Mouse (Mus musculus): ENCODE measurements around the gene Gpr146. TPM values are rescaled to one million over a fixed set of nuclear protein-coding genes. Genes with fewer than 3 reads are reported as not detected.

The Gpr146 gene
- polyA plus RNA-seq, 1 experiment from 2014 or later, result 5.4 TPM

DNA sequence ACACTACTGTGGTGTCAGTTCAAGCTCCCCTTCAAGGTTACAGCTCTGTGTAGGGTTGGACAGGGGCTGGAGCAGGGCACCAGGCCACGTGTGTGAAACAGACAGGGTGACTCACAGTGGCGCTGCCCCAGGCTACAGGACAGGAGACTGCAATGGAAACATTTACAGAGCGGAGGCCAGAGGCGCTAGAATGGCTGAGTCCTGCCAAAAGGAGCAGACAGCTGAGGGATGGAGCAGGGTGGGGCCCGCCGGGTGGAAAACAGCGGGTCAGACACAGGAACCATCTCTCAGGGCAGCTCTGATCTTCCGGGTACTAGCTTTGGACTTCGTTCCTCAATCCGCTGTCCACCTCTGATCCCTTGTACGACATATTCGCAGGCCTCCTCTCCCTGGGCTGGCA lies 31.9 kb downstream of the Gpr146 start:
- H3K4me2 ChIP-seq, result no peak overlapping the region
- no peaks in the 10 kb centered on the region for H3K9me3 ChIP-seq (replicated peaks)
- peaks cover 77% of the 10 kb centered on the region for H3K4me1 ChIP-seq
- H3K36me3 ChIP-seq, result 0 out of 2 replicates have a peak, but pooled peaks cover 1% of the 10 kb centered on the region
- no peaks in the 10 kb centered on the region for H3K27me3 ChIP-seq
- WGBS, result 70% methylated on average over 12 of the region's 12 CpGs
- no peak overlapping the region for H3K9ac ChIP-seq
- H3K27ac ChIP-seq, result peak overlapping the region; percentile 63
- no peak overlapping the region for H3K4me3 ChIP-seq (replicated peaks)
- no peak for ATAC-seq (replicated peaks; ENCODE audit: low FRiP score)

DNA sequence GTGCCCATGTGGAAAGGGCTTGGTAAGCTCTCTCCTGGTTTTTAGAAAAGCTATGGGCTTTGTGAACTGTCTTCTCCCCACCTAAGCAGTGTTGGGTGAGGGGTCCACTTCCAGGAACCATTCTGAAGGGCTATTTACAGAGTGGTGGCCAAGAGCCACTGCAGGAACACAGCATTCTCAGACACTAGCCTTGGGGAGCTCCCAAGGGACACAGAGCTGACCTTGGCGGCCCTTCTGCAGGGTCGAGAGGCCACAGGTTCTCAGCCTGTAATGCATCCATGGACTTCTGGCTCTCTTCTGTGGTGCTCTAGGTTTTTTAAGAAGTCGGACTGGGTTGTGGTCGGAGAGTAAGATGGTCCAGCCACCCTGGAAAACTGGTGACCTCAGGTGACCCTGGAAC lies 32.6 kb downstream of the Gpr146 start:
- Histone ChIP-seq H3K9me3 (replicated peaks) (no peaks in the 10 kb centered on the region), H3K9ac (no peak overlapping the region), H3K36me3 (0 out of 2 replicates have a peak, but pooled peaks cover 5% of the 10 kb centered on the region), H3K27ac (no peak overlapping the region), H3K4me2 (no peak overlapping the region), H3K27me3 (no peaks in the 10 kb centered on the region), H3K4me3 (replicated peaks) (no peak overlapping the region), H3K4me1 (peaks cover 71% of the 10 kb centered on the region)
- WGBS, result 82% methylated on average over 4 of the region's 4 CpGs
- ATAC-seq (replicated peaks; ENCODE audit: low FRiP score), result no peak

DNA sequence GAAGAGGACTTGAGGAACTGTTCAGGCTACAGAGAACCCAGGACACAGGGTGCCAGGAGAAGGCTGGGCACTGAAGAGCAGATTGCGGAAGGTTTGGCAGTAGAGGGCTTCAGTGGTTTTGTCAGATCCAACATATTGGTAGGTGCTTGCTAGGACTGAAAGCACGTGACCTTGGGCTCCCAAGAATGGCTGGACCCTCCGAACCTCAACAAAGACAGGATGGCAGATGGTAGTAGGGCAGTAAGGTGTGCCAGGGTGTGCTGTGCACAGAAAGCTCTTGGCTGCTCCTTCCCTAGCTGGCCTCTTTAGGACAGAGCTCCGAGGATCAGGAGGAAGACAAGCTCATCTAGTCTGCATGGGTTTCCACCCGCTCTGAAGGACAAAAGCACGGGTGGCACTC lies 33.6 kb downstream of the Gpr146 start:
- no peak for ATAC-seq (replicated peaks; ENCODE audit: low FRiP score)
- Histone ChIP-seq H3K9ac (no peak overlapping the region), H3K4me3 (replicated peaks) (no peak overlapping the region), H3K27me3 (no peaks in the 10 kb centered on the region), H3K27ac (no peak overlapping the region), H3K4me2 (no peak overlapping the region), H3K4me1 (peaks cover 61% of the 10 kb centered on the region), H3K9me3 (replicated peaks) (no peaks in the 10 kb centered on the region), H3K36me3 (0 out of 2 replicates have a peak, but pooled peaks cover 5% of the 10 kb centered on the region)
- WGBS, result 91% methylated on average over 6 of the region's 6 CpGs

DNA sequence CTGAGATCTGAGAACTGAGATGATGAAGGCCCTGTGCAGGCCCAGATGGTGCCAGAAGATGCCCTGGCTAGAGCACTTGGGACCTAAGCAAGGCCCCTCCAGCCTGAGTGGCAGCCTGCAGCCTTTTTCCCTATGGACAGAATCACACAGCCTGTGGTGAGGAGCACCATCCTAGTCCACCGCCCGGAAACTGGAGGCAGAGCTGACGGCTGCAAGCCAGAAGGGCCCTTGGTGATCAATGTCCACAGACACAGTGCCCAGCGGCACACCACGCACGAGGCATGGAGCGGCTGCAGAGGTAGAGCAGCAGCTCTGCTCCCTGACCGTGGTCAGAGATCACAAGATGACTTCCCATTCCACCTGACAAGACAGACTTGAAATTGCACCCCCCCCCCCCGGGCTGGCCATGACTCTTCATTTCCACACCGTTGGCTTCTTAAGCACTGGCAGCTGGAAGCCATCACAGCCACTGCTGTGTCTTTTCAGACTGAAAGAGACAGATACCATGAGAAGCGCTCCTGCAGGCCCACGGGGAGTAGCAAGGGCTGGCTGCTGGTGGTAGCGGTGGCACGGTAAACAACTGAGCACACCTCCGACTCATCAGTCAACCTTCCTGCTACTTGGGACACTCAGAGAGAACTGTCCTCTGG lies 34.3 kb downstream of the Gpr146 start:
- Histone ChIP-seq H3K9me3 (replicated peaks) (no peaks in the 10 kb centered on the region), H3K4me1 (peaks cover 60% of the 10 kb centered on the region), H3K9ac (no peak overlapping the region), H3K4me3 (replicated peaks) (no peak overlapping the region), H3K27me3 (no peaks in the 10 kb centered on the region), H3K27ac (0 out of 2 replicates have a peak overlapping the region, but pooled peaks have one; percentile 1), H3K36me3 (0 out of 2 replicates have a peak, but pooled peaks cover 5% of the 10 kb centered on the region), H3K4me2 (no peak overlapping the region)
- no peak for ATAC-seq (replicated peaks; ENCODE audit: low FRiP score)
- WGBS, result 51% methylated on average over 15 of the region's 15 CpGs

DNA sequence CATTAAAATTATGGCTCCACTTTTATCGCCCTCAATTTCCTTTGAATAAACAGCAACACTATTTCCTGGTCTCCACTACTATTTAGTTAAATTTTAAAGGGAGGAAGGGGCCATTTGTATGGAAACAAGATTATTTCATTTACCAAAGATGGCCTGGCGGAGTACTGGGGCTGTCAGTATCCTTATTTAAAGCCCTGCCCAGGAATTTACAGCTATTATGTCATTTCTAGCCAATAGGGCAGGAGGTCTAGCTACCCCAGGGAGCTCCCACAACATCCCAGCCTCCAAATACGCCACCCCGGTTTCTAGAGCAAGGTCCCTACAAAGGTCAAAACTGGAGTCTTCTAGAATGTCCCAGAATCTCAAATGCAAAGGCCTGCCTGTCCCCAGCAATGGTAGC lies 36.0 kb downstream of the Gpr146 start:
- Histone ChIP-seq H3K36me3 (0 out of 2 replicates have a peak, but pooled peaks cover 5% of the 10 kb centered on the region), H3K9me3 (replicated peaks) (no peaks in the 10 kb centered on the region), H3K27ac (0 out of 2 replicates have a peak overlapping the region, but pooled peaks have one; percentile 24), H3K4me3 (replicated peaks) (no peak overlapping the region), H3K9ac (no peak overlapping the region), H3K4me2 (no peak overlapping the region), H3K4me1 (peaks cover 45% of the 10 kb centered on the region), H3K27me3 (no peaks in the 10 kb centered on the region)
- 51% methylated on average over 4 of the region's 4 CpGs for WGBS
- ATAC-seq (replicated peaks; ENCODE audit: low FRiP score), result no peak

DNA sequence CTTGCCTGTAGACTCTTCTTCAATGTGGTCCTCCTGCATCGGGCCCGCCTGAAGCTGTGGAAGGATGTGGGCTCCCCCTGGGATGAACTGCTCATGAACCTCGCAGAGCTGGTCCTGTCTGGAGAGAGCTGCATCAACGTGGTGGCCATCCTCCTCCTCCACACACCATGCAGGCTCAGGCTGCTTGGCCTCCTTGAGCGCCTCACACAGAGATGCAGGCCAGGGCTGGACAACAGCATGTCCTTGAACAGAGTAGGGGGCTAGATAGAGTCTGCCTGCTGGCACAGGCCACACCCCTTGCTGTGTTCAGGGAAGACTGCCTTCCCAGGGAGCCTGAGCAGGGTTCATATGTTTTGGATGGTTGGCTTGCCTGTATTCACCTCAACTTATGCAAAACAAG lies 37.5 kb downstream of the Gpr146 start:
- H3K27ac ChIP-seq, result no peak overlapping the region
- 90% methylated on average over 5 of the region's 5 CpGs for WGBS
- no peak overlapping the region for H3K4me3 ChIP-seq (replicated peaks)

DNA sequence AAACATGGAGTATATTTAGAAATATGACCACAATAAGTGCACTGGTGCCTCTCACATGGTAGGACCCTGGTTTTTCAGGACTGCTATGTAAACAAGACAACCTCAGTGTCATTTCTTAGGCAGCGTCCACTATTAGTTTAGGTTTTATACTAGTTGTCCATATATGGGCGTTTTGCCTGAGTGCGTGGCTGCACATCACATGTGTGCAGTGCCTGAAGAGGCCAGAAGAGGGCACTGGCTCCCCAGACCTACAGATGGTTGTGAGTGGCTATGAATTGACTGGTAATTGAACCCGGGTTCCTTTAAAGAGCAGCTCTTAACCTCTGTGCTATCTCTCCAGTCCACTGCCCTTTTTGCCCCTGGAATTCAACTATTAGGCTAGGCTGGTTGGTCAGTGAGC lies 39.4 kb downstream of the Gpr146 start:
- no peaks in the 10 kb centered on the region for H3K27me3 ChIP-seq
- H3K9me3 ChIP-seq (replicated peaks), result no peaks in the 10 kb centered on the region
- H3K4me2 ChIP-seq, result no peak overlapping the region
- no peak overlapping the region for H3K9ac ChIP-seq
- H3K36me3 ChIP-seq, result 0 out of 2 replicates have a peak, but pooled peaks cover 5% of the 10 kb centered on the region
- 95% methylated on average over 4 of the region's 4 CpGs for WGBS
- no peak overlapping the region for H3K4me3 ChIP-seq (replicated peaks)
- ATAC-seq (replicated peaks; ENCODE audit: low FRiP score), result no peak
- H3K4me1 ChIP-seq, result peaks cover 27% of the 10 kb centered on the region
- H3K27ac ChIP-seq, result no peak overlapping the region

More for the DNA sequence above, 37.5 kb downstream of the Gpr146 start:
- 0 out of 2 replicates have a peak, but pooled peaks cover 5% of the 10 kb centered on the region for H3K36me3 ChIP-seq
- peaks cover 38% of the 10 kb centered on the region for H3K4me1 ChIP-seq
- no peaks in the 10 kb centered on the region for H3K9me3 ChIP-seq (replicated peaks)
- H3K4me2 ChIP-seq, result no peak overlapping the region
- H3K9ac ChIP-seq, result no peak overlapping the region
- ATAC-seq (replicated peaks; ENCODE audit: low FRiP score), result no peak
- H3K27me3 ChIP-seq, result no peaks in the 10 kb centered on the region

DNA sequence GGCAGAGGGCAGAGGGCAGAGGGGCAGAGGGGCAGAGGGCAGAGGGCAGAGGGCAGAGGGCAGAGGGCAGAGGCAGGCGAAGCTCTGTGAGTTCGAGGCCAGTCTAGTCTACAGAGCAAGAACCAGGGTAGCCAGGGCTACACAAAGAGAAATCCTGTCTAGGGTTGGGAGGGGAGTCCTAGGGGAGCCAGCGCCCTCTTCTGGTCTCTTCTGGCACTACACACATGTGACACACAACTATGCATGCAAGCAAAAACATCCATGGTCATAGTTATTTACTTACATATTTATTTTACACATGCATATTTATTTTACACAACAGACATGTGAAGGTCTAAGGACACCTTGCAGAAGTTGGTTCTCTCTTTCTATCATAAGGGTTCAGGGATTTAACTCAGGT lies 40.0 kb downstream of the Gpr146 start:
- Histone ChIP-seq H3K27me3 (no peaks in the 10 kb centered on the region), H3K27ac (no peak overlapping the region), H3K4me2 (no peak overlapping the region), H3K4me1 (peaks cover 26% of the 10 kb centered on the region), H3K36me3 (0 out of 2 replicates have a peak, but pooled peaks cover 5% of the 10 kb centered on the region), H3K9me3 (replicated peaks) (no peaks in the 10 kb centered on the region), H3K9ac (no peak overlapping the region), H3K4me3 (replicated peaks) (no peak overlapping the region)
- WGBS, result 90% methylated on average over 3 of the region's 3 CpGs
- no peak for ATAC-seq (replicated peaks; ENCODE audit: low FRiP score)

DNA sequence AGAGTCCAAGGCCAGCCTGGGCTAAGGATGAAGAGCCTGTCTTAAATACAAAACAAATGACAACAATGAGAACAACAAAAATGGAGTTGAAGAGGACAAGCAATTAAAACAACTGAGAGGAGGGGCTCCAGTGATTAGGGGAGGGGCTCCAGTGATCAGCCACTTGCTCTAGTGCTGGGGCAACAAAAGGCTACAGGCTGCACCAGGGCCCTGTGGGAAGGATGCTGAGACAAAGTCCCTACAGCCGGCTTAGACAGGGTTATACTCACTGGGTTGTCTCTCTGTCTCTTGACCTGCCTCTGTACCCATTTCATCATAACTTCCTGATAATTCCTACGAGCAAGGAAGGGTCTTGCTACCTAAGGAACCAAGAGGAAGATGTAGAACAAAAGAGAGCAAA lies 40.6 kb downstream of the Gpr146 start:
- ATAC-seq (replicated peaks; ENCODE audit: low FRiP score), result no peak
- Histone ChIP-seq H3K4me1 (peaks cover 29% of the 10 kb centered on the region), H3K4me2 (no peak overlapping the region), H3K27me3 (no peaks in the 10 kb centered on the region), H3K9me3 (replicated peaks) (no peaks in the 10 kb centered on the region), H3K27ac (no peak overlapping the region), H3K4me3 (replicated peaks) (no peak overlapping the region), H3K36me3 (0 out of 2 replicates have a peak, but pooled peaks cover 5% of the 10 kb centered on the region), H3K9ac (no peak overlapping the region)
- 59% methylated on average over 2 of the region's 2 CpGs for WGBS

DNA sequence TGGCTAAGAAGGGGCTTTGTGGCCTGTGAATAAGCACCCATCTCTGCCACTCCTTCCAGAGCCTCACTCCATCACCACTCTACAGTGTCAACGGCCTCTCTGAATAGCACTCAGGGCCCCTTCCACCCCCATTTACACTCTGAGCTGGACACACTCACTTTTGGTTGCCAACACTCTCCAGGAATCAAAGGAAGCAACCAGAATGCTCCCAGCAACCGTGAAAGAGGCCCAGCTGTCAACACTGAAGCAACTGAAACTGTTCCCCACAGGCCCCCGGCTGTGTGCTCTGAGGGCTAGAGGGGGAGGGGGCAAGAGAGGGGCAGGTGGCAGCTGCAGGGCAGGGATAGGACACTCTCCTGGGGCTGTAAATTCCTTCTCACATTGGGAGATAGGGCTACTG lies 41.1 kb downstream of the Gpr146 start:
- Histone ChIP-seq H3K9me3 (replicated peaks) (no peaks in the 10 kb centered on the region), H3K4me2 (no peak overlapping the region), H3K4me3 (replicated peaks) (no peak overlapping the region), H3K4me1 (peaks cover 29% of the 10 kb centered on the region), H3K27me3 (no peaks in the 10 kb centered on the region), H3K27ac (no peak overlapping the region), H3K9ac (no peak overlapping the region), H3K36me3 (0 out of 2 replicates have a peak, but pooled peaks cover 5% of the 10 kb centered on the region)
- 18% methylated on average over 3 of the region's 3 CpGs for WGBS
- ATAC-seq (replicated peaks; ENCODE audit: low FRiP score), result no peak

DNA sequence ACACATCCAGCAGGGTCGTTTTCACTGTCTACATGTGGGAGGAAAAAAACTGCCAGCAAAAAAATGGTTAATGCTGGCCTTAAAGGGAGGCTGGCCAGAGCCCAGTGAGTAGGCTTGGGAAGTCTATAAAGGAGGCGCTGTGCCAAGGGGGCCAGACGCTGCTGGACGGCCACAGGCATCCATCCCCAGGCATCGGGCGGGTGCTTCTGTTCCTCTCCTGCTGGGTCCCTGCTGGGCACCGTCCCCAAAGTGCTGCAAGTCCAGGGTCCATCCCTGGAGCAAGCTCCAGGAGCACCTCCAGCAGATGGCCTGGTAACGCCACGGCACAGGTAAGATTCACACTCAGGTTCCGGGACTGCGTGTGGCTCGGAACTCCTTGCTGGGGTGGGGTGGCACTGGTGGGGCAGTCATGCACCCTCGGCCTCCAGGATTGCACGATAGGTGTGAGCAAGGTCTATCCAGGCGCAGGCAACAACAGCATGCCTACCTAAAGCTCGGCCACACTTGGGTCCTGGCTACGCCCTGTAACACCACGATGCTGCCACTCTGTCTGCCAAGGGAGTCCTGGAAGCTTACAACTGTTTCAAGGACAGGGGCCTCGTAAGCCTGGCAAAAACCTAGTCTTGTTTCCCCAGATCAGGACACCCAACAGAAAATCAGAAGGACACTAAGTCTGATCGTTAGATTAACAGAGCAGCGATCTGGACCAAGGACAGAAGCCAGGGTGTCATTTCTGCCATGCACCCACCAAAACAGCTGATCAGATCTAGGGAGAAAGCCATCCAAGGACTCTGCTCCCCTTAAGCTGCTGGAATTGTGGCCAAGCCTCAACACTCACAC lies 45.7 kb downstream of the Gpr146 start, which contains the start of gene Gper1:
Gper1 (plus strand) TSS at position 126 of the 840 bp plus-strand sequence.
- WGBS, result 45% methylated on average over 21 of the region's 21 CpGs
- Histone ChIP-seq H3K4me1 (peaks cover 57% of the 10 kb centered on the region), H3K9me3 (replicated peaks) (no peaks in the 10 kb centered on the region), H3K4me2 (peak within 1 kb of the TSS; percentile 53), H3K27ac (no peak within 1 kb of the TSS), H3K27me3 (no peaks in the 10 kb centered on the region), H3K36me3 (no peaks in the 10 kb centered on the region), H3K9ac (peak within 1 kb of the TSS; percentile 35; the same call in 1 of the 2 replicates), H3K4me3 (replicated peaks) (peak within 1 kb of the TSS; percentile 36)
- peak; percentile 26; the same call in 1 of the 2 replicates for ATAC-seq (replicated peaks; ENCODE audit: low FRiP score)

DNA sequence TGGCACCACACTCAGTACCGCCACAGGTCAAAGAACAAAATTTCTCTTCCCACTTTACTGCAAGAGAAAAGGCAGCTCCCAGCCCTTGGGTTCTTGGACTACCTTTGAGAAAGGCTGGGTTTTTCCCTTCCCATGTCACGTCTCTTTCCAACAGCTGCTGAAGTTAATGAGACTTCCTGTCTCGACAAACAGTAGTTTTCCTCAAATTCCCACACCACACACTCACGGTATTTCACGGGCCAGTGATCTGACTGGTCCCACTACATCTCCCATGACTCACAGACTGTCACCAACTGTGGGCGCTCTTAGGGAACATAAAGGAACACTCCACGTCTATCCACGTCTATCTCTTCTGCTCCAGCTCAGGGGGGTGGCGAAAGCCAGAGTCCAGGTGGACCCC lies 47.7 kb downstream of the Gpr146 start:
- Histone ChIP-seq H3K27ac (peak overlapping the region; percentile 45), H3K4me2 (no peak overlapping the region), H3K9ac (no peak overlapping the region), H3K9me3 (replicated peaks) (no peaks in the 10 kb centered on the region), H3K36me3 (no peaks in the 10 kb centered on the region), H3K27me3 (no peaks in the 10 kb centered on the region), H3K4me3 (replicated peaks) (no peak overlapping the region), H3K4me1 (peaks cover 70% of the 10 kb centered on the region)
- ATAC-seq (replicated peaks; ENCODE audit: low FRiP score), result no peak
- 40% methylated on average over 9 of the region's 9 CpGs for WGBS

Measured in kidney, embryonic 15.5 days (tissue).